Mouse (Mus musculus) hindbrain, embryonic 11.5 days (tissue): ENCODE data around the gene Cd209a. TPM values are rescaled to one million over a fixed set of nuclear protein-coding genes. Genes with fewer than 3 reads are reported as not detected.

Experiments
- ATAC-seq: fragments of 200-750 bp; cut with Nextera tagmentation; 2 replicates; pipeline ENCODE4 v1.8.0; 2017; ENCODE audit warnings: mild to moderate bottlenecking, moderate TSS enrichment, moderate library complexity; ENCODE audit not compliant: low FRiP score
- DNase-seq: peaks from one replicate; pipeline ENCODE4 v3.0.0-alpha.2; 2015; ENCODE audit warnings: low spot score
- H3K27ac ChIP-seq: fragments of 300-500 bp; sonication (generic); 2 replicates; pipeline ENCODE4 v1.5.1; 2014; ENCODE audit warnings: mild to moderate bottlenecking, low read depth, low read length
- H3K27me3 ChIP-seq: fragments of 300-500 bp; sonication (generic); 2 replicates; pipeline ENCODE4 v1.6.1; 2014; ENCODE audit warnings: mild to moderate bottlenecking, low read length, moderate library complexity, mixed read lengths; ENCODE audit not compliant: control insufficient read depth, insufficient read depth
- H3K36me3 ChIP-seq: fragments of 300-500 bp; sonication (generic); 2 replicates; pipeline ENCODE4 v1.6.1; 2014; ENCODE audit warnings: mild to moderate bottlenecking, low read length, moderate library complexity, mixed read lengths; ENCODE audit not compliant: control insufficient read depth, insufficient read depth
- H3K4me1 ChIP-seq: fragments of 300-500 bp; sonication (generic); replicated peaks from 2 replicates; pipeline ENCODE4 v1.6.1; 2014; ENCODE audit warnings: low read length, mixed read lengths; ENCODE audit not compliant: control insufficient read depth, insufficient read depth
- H3K4me2 ChIP-seq: fragments of 300-500 bp; sonication (generic); replicated peaks from 2 replicates; pipeline ENCODE4 v1.6.1; 2014; ENCODE audit warnings: mild to moderate bottlenecking, low read depth, low read length
- H3K4me3 ChIP-seq: fragments of 300-500 bp; sonication (generic); 2 replicates; pipeline ENCODE4 v1.5.1; 2014; ENCODE audit warnings: low read depth, low read length
- H3K9ac ChIP-seq: fragments of 300-500 bp; sonication (generic); 2 replicates; pipeline ENCODE4 v1.6.1; 2014; ENCODE audit warnings: low read depth, low read length
- H3K9me3 ChIP-seq: fragments of 300-500 bp; sonication (generic); 2 replicates; pipeline ENCODE4 v1.6.1; 2016; ENCODE audit warnings: low read length; ENCODE audit not compliant: control insufficient read depth
- WGBS: fragments of 180-500 bp; shearing (Covaris S2); extraction: QIAGEN DNeasy Blood & Tissue Kit; methylation state at CpG from one replicate; pipeline ENCODE4 v1.1.7; 2014; 5-methylcytosine and 5-hydroxymethylcytosine counted together
- polyA plus RNA-seq: library from polyadenylated mRNA; unstranded; fragments of >200 nt; fragmentation: Nextera tagmentation; extraction: Ambion mirVana; gene quantifications from 2 replicates; pipeline ENCODE4 v1.2.1, GENCODE M21; 2014

The Cd209a gene
- polyA plus RNA-seq, 1 experiment from 2014 or later: not detected

- Histone ChIP-seq H3K9ac (no peak overlapping the region), H3K4me1 (no peaks in the 10 kb centered on the region), H3K36me3 (no peaks in the 10 kb centered on the region), H3K4me3 (no peak overlapping the region), H3K4me2 (no peak overlapping the region), H3K27ac (no peak overlapping the region), H3K9me3 (no peaks in the 10 kb centered on the region), H3K27me3 (no peaks in the 10 kb centered on the region)
- DNase-seq (no peak), ATAC-seq (no peak)
- 88% methylated on average over 12 of the region's 12 CpGs for WGBS
These were observed 31.3 kb downstream of the Cd209a start for GRCm38 (mm10) chr8:3717321-3717954.

- DNase-seq: no peak
- ATAC-seq: no peak
- Histone ChIP-seq H3K9ac (no peak overlapping the region), H3K4me3 (no peak overlapping the region), H3K27ac (no peak overlapping the region), H3K4me2 (no peak overlapping the region), H3K9me3 (no peaks in the 10 kb centered on the region), H3K4me1 (no peaks in the 10 kb centered on the region), H3K27me3 (no peaks in the 10 kb centered on the region), H3K36me3 (no peaks in the 10 kb centered on the region)
- WGBS: 71% methylated on average over 2 of the region's 2 CpGs
These were observed 37.1 kb downstream of the Cd209a start for GRCm38 (mm10) chr8:3711646-3712045.

GRCm38 (mm10) chr8:3710312-3710711 is 38.5 kb downstream of the Cd209a start:
- Histone ChIP-seq H3K9ac (no peak overlapping the region), H3K4me2 (no peak overlapping the region), H3K27ac (no peak overlapping the region), H3K27me3 (no peaks in the 10 kb centered on the region), H3K4me1 (no peaks in the 10 kb centered on the region), H3K36me3 (no peaks in the 10 kb centered on the region), H3K9me3 (no peaks in the 10 kb centered on the region), H3K4me3 (no peak overlapping the region)
- WGBS: 87% methylated on average over 3 of the region's 3 CpGs
- no peak for DNase-seq
- ATAC-seq: no peak

- Histone ChIP-seq H3K4me2 (no peak overlapping the region), H3K4me1 (no peaks in the 10 kb centered on the region), H3K27ac (no peak overlapping the region), H3K9me3 (no peaks in the 10 kb centered on the region), H3K27me3 (no peaks in the 10 kb centered on the region), H3K9ac (no peak overlapping the region), H3K36me3 (no peaks in the 10 kb centered on the region), H3K4me3 (no peak overlapping the region)
- ATAC-seq (no peak), DNase-seq (no peak)
- WGBS: 72% methylated on average over 7 of the region's 7 CpGs
These were observed 41.2 kb downstream of the Cd209a start for GRCm38 (mm10) chr8:3707611-3708010.

GRCm38 (mm10) chr8:3705711-3706110 is 43.1 kb downstream of the Cd209a start:
- DNase-seq (peak; percentile 22), ATAC-seq (no peak)
- no peaks in the 10 kb centered on the region for H3K9me3 ChIP-seq
- no peak overlapping the region for H3K9ac ChIP-seq
- no peak overlapping the region for H3K27ac ChIP-seq
- H3K36me3 ChIP-seq: no peaks in the 10 kb centered on the region
- no peaks in the 10 kb centered on the region for H3K4me1 ChIP-seq
- no peak overlapping the region for H3K4me2 ChIP-seq
- H3K27me3 ChIP-seq: no peaks in the 10 kb centered on the region
- 58% methylated on average over 4 of the region's 4 CpGs for WGBS
- no peak overlapping the region for H3K4me3 ChIP-seq

DNA sequence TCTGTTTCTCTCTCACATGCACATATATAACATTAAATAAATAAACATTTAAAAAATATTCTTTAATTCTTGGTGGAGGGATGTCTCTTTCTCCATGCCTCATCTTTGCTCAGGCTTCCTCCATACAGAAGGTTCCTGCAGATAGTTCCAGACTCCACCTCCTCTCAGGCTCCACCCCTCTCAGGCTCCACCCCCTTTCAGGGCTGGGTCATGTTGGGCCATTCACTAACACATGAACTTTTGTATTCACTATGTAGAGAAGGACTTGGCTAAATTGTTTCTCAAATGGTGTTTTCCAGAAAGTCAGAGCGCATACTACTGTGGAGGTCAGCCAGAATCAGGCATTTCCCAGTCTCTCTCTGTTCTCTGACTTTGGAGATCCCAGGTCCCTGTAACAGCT is 47.3 kb downstream of the Cd209a start:
- Histone ChIP-seq H3K4me2 (no peak overlapping the region), H3K9me3 (no peaks in the 10 kb centered on the region), H3K4me1 (no peaks in the 10 kb centered on the region), H3K36me3 (no peaks in the 10 kb centered on the region), H3K9ac (no peak overlapping the region), H3K27ac (no peak overlapping the region), H3K4me3 (no peak overlapping the region), H3K27me3 (no peaks in the 10 kb centered on the region)
- no peak for ATAC-seq
- WGBS: 85% methylated on average over 1 of the region's 1 CpGs
- no peak for DNase-seq

GRCm38 (mm10) chr8:3694121-3694520 is 54.7 kb downstream of the Cd209a start, which contains the start of gene Fcer2a:
Gene Fcer2a, minus strand, starts transcription at chr8:3694175.
- Histone ChIP-seq H3K27ac (no peak within 1 kb of the TSS), H3K27me3 (no peaks in the 10 kb centered on the region), H3K9me3 (no peaks in the 10 kb centered on the region), H3K9ac (no peak within 1 kb of the TSS), H3K4me3 (no peak within 1 kb of the TSS), H3K4me1 (no peaks in the 10 kb centered on the region), H3K4me2 (no peak within 1 kb of the TSS), H3K36me3 (no peaks in the 10 kb centered on the region)
- 89% methylated on average over 3 of the region's 3 CpGs for WGBS
- DNase-seq (no peak), ATAC-seq (no peak)

Other genes starting within 250 kb of the Cd209a start
- gene Mcoln1, start 248.5 kb downstream of the Cd209a start, polyA plus RNA-seq: 36.8 and 49.5 TPM in 2 replicates
- 17.4 and 19.9 TPM in 2 replicates for gene Pnpla6, start 233.6 kb downstream of the Cd209a start, polyA plus RNA-seq
- 3.2 and 3.9 TPM in 2 replicates for gene C330021F23Rik, start 181.0 kb downstream of the Cd209a start, polyA plus RNA-seq
- 13.3 and 15.3 TPM in 2 replicates for gene Camsap3, start 161.7 kb downstream of the Cd209a start, polyA plus RNA-seq
- gene Xab2, start 127.7 kb downstream of the Cd209a start, polyA plus RNA-seq: 47.5 and 58.1 TPM in 2 replicates
- gene Pet100, start 127.4 kb downstream of the Cd209a start, polyA plus RNA-seq: 96.3 and 102 TPM in 2 replicates
- 0.31 and 0.33 TPM in 2 replicates for gene Pcp2, start 123.4 kb downstream of the Cd209a start, polyA plus RNA-seq
- 23.6 and 24.9 TPM in 2 replicates for gene Stxbp2, start 118.0 kb downstream of the Cd209a start, polyA plus RNA-seq
- gene Retn, start 93.2 kb downstream of the Cd209a start, polyA plus RNA-seq: 0.18 TPM in 1 of 2 replicates, not detected in the other
- 0.19 TPM in 1 of 2 replicates, not detected in the other for gene Mcemp1, start 83.2 kb downstream of the Cd209a start, polyA plus RNA-seq
- 7.2 and 8.1 TPM in 2 replicates for gene Fcor, start 76.6 kb downstream of the Cd209a start, polyA plus RNA-seq
- gene Trappc5, start 72.7 kb downstream of the Cd209a start, polyA plus RNA-seq: 34.2 and 40.8 TPM in 2 replicates
- gene Fcer2a, start 54.8 kb downstream of the Cd209a start, polyA plus RNA-seq: 0.15 and 0.49 TPM in 2 replicates
- 0.39 TPM in 1 of 2 replicates, not detected in the other for gene Clec4g, start 28.3 kb downstream of the Cd209a start, polyA plus RNA-seq
- gene Cd209e, start 105.3 kb upstream of the Cd209a start, polyA plus RNA-seq: not detected in 2 replicates
- gene Cd209d, start 129.6 kb upstream of the Cd209a start, polyA plus RNA-seq: not detected in 2 replicates
- not detected in 2 replicates for gene Cd209b, start 177.9 kb upstream of the Cd209a start, polyA plus RNA-seq
- gene Cd209c, start 205.8 kb upstream of the Cd209a start, polyA plus RNA-seq: 0.80 and 0.91 TPM in 2 replicates